Mouse (Mus musculus): ENCODE results near the gene Grid2. TPM values are rescaled to one million over a fixed set of nuclear protein-coding genes. Genes with fewer than 3 reads are reported as not detected.

Grid2 gene
- total and polyA plus RNA-seq, 3 experiments: not detected

DNA sequence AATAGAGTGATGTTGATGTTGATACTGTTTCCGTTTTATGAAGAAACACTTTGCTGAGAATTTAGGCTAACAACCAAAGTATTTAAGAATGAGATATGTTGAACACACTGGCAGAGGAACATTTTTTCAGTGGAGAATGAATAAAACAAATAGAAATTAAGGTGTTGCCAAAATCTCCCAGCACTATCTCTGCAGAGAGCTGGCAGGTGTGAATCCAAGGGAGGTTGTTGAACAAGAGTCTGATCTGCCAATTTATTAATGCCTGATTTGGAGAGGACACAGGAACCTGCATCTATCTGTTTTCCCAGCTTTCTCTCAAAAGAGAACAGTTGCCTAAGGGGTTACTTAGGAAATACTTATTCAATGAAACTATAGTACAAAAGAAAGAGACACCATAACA lies 822.2 kb downstream of the Grid2 start:
- Histone ChIP-seq H3K4me1 (ENCODE audit: control insufficient read depth in 1 of 2, insufficient read depth in 2 of 2, low read length in 2 of 2) (no peaks in the 10 kb centered on the region), H3K4me3 (ENCODE audit: control insufficient read depth in 1 of 2, insufficient read depth in 1 of 2, low read depth in 2 of 2, low read length in 2 of 2) (no peak overlapping the region), H3K9me3 (replicated peaks; ENCODE audit: insufficient read depth, low read length) (no peaks in the 10 kb centered on the region), H3K27me3 (ENCODE audit: control insufficient read depth in 1 of 2, insufficient read depth in 2 of 2, low read length in 2 of 2) (no peaks in the 10 kb centered on the region), H3K9ac (ENCODE audit: control insufficient read depth, low read depth, low read length, poor library complexity, severe bottlenecking) (no peak overlapping the region), H3K27ac (ENCODE audit: control insufficient read depth, low read depth, low read length) (no peak overlapping the region), H3K36me3 (ENCODE audit: control insufficient read depth in 1 of 2, insufficient read depth in 2 of 2, low read length in 2 of 2) (no peaks in the 10 kb centered on the region), H3K79me2 (ENCODE audit: control insufficient read depth, insufficient read depth, low read length, poor library complexity) (no peaks in the 10 kb centered on the region)
- TF ChIP-seq NRF1 (IDR thresholded peaks at IDR 0.05; ENCODE audit: insufficient read depth, low read depth, low read length, poor library complexity, severe bottlenecking) (no peak), TBP (IDR thresholded peaks at IDR 0.05; ENCODE audit: low read depth, low read length) (no peak), POLR2AphosphoS5 (IDR thresholded peaks at IDR 0.05; ENCODE audit: borderline replicate concordance, low read depth, low read length) (no peak), MAZ (IDR thresholded peaks at IDR 0.05; ENCODE audit: low read depth, low read length) (no peak), KAT2A (conservative IDR thresholded peaks at IDR 0.05; ENCODE audit: low read depth, low read length) (no peak), RAD21 (IDR thresholded peaks at IDR 0.05; ENCODE audit: low read depth, low read length) (no peak), JUND (IDR thresholded peaks at IDR 0.05; ENCODE audit: low read depth, low read length) (no peak), TCF12 (IDR thresholded peaks at IDR 0.05; ENCODE audit: low read depth, low read length) (no peak), ZKSCAN1 (IDR thresholded peaks at IDR 0.05; ENCODE audit: low read depth, low read length) (no peak), MAX (IDR thresholded peaks at IDR 0.05; ENCODE audit: low read length) (no peak), TAL1 (IDR thresholded peaks at IDR 0.05; ENCODE audit: low read length) (no peak), MYC (IDR thresholded peaks at IDR 0.05; ENCODE audit: low read depth, low read length) (no peak), NELFE (IDR thresholded peaks at IDR 0.05; ENCODE audit: low read depth, low read length) (no peak), CHD1 (IDR thresholded peaks at IDR 0.05; ENCODE audit: low read depth, low read length) (no peak)
- no peak for DNase-seq (ENCODE audit: low read depth, low spot score)

DNA sequence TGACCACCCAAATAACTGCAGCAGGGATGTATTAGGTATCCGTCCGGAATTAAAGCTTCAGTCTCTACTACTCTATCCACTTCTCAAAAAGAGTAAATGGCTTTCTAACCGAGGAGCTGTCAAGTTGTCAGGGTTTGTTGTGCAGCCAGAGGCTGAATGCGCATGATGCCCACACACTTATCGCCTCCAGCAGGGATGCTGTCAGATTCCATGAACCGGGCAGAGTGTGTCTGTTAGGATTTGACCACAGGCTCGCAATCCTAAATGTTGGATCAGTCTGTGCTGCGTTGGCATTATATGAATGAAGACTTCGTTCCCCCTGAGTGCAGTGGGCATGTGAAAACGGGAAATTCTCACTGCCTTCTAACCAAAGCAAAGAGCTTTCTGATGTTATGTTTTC lies 843.0 kb downstream of the Grid2 start:
- no peak overlapping the region for H3K4me3 ChIP-seq (ENCODE audit: control insufficient read depth in 1 of 2, insufficient read depth in 1 of 2, low read depth in 2 of 2, low read length in 2 of 2)
- DNase-seq (ENCODE audit: low read depth, low spot score): no peak
- H3K79me2 ChIP-seq (ENCODE audit: control insufficient read depth, insufficient read depth, low read length, poor library complexity): no peaks in the 10 kb centered on the region
- no peaks in the 10 kb centered on the region for H3K27me3 ChIP-seq (ENCODE audit: control insufficient read depth in 1 of 2, insufficient read depth in 2 of 2, low read length in 2 of 2)
- no peaks in the 10 kb centered on the region for H3K36me3 ChIP-seq (ENCODE audit: control insufficient read depth in 1 of 2, insufficient read depth in 2 of 2, low read length in 2 of 2)
- H3K4me1 ChIP-seq (ENCODE audit: control insufficient read depth in 1 of 2, insufficient read depth in 2 of 2, low read length in 2 of 2): no peaks in the 10 kb centered on the region
- TF ChIP-seq POLR2A (IDR thresholded peaks at IDR 0.05; ENCODE audit: control insufficient read depth in 1 of 2, insufficient read depth in 1 of 2, low read depth in 1 of 2, low read length in 2 of 2, poor library complexity in 1 of 2) (no peak), ZKSCAN1 (IDR thresholded peaks at IDR 0.05; ENCODE audit: low read depth, low read length) (no peak), CHD2 (IDR thresholded peaks at IDR 0.05; ENCODE audit: low read length) (no peak), UBTF (IDR thresholded peaks at IDR 0.05; ENCODE audit: borderline replicate concordance, insufficient read depth, low read depth, low read length) (no peak), E2F4 (IDR thresholded peaks at IDR 0.05; ENCODE audit: borderline replicate concordance, low read depth, low read length) (no peak), NELFE (IDR thresholded peaks at IDR 0.05; ENCODE audit: low read depth, low read length) (no peak), MYB (IDR thresholded peaks at IDR 0.05; ENCODE audit: low read depth, low read length) (no peak), RCOR1 (IDR thresholded peaks at IDR 0.05; ENCODE audit: low read depth, low read length) (no peak), CHD1 (IDR thresholded peaks at IDR 0.05; ENCODE audit: low read depth, low read length) (no peak), POLR2AphosphoS2 (IDR thresholded peaks at IDR 0.05; ENCODE audit: low read length) (no peak), MEF2A (IDR thresholded peaks at IDR 0.05; ENCODE audit: extremely low read depth, insufficient replicate concordance, low read depth, low read length, poor library complexity, severe bottlenecking) (no peak), TBP (IDR thresholded peaks at IDR 0.05; ENCODE audit: low read depth, low read length) (no peak), GATA1 (IDR thresholded peaks at IDR 0.05; ENCODE audit: low read depth, low read length) (no peak)
- no peaks in the 10 kb centered on the region for H3K9me3 ChIP-seq (replicated peaks; ENCODE audit: insufficient read depth, low read length)
- H3K9ac ChIP-seq (ENCODE audit: control insufficient read depth, low read depth, low read length, poor library complexity, severe bottlenecking): no peak overlapping the region
- H3K27ac ChIP-seq (ENCODE audit: control insufficient read depth, low read depth, low read length): no peak overlapping the region

Data from MEL (cell line).